Mouse (Mus musculus): Measurements from ENCODE around the gene Mfsd11. TPM values are rescaled to one million over a fixed set of nuclear protein-coding genes. Genes with fewer than 3 reads are reported as not detected.

The Mfsd11 gene
- total RNA-seq, 1 experiment = 26.5 TPM

- no peak overlapping the region for H3K4me3 ChIP-seq (ENCODE audit: insufficient read depth in 1 of 2, low read depth in 1 of 2, low read length in 2 of 2, poor library complexity in 1 of 2, severe bottlenecking in 1 of 2)
- DNase-seq (ENCODE audit: low read depth, low spot score) = no peak
- in situ Hi-C loops (cut with MboI; ENCODE audit: low sequenced_read_pairs in 2 of 2, unreplicated experiment in 2 of 2) = no loop called here
- no peak overlapping the region for H3K9ac ChIP-seq (ENCODE audit: insufficient read depth, low read depth, low read length, poor library complexity, severe bottlenecking)
- H3K27ac ChIP-seq (ENCODE audit: insufficient read depth, low read depth, low read length, poor library complexity, severe bottlenecking) = no peak overlapping the region
- TF ChIP-seq HCFC1 (IDR thresholded peaks at IDR 0.05; ENCODE audit: borderline replicate concordance, insufficient read depth, low read length) (no peak), ZNF384 (IDR thresholded peaks at IDR 0.05; ENCODE audit: low read depth, low read length) (no peak), CHD2 (IDR thresholded peaks at IDR 0.05; ENCODE audit: low read depth, low read length) (no peak), MAFK (IDR thresholded peaks at IDR 0.05; ENCODE audit: insufficient read depth, low read depth, low read length) (no peak), ZC3H11A (IDR thresholded peaks at IDR 0.05; ENCODE audit: borderline replicate concordance, low read depth, low read length) (no peak)
- peaks cover 60% of the 10 kb centered on the region for H3K36me3 ChIP-seq (ENCODE audit: control insufficient read depth, insufficient read depth, low read length, poor library complexity, severe bottlenecking)
- no peaks in the 10 kb centered on the region for H3K9me3 ChIP-seq (ENCODE audit: control insufficient read depth, insufficient read depth, low read depth, low read length)
- peaks cover 0 to 11% of the 10 kb centered on the region in 2 experiments; a peak in 1 of 4 replicates for H3K4me1 ChIP-seq (ENCODE audit: control insufficient read depth in 2 of 2, insufficient read depth in 2 of 2, low read length in 2 of 2, poor library complexity in 1 of 2)
Measured at GRCm38 (mm10) chr11:116836283-116836682, 16.0 kb upstream of the Mfsd11 start.

- H3K27ac ChIP-seq (ENCODE audit: insufficient read depth, low read depth, low read length, poor library complexity, severe bottlenecking) = no peak overlapping the region
- peaks cover 2 to 11% of the 10 kb centered on the region in 2 experiments; a peak in 1 of 4 replicates for H3K4me1 ChIP-seq (ENCODE audit: control insufficient read depth in 2 of 2, insufficient read depth in 2 of 2, low read length in 2 of 2, poor library complexity in 1 of 2)
- TF ChIP-seq ZNF384 (IDR thresholded peaks at IDR 0.05; ENCODE audit: low read depth, low read length) (no peak), MAFK (IDR thresholded peaks at IDR 0.05; ENCODE audit: insufficient read depth, low read depth, low read length) (no peak), ZC3H11A (IDR thresholded peaks at IDR 0.05; ENCODE audit: borderline replicate concordance, low read depth, low read length) (no peak), HCFC1 (IDR thresholded peaks at IDR 0.05; ENCODE audit: borderline replicate concordance, insufficient read depth, low read length) (no peak)
- H3K36me3 ChIP-seq (ENCODE audit: control insufficient read depth, insufficient read depth, low read length, poor library complexity, severe bottlenecking) = peaks cover 60% of the 10 kb centered on the region
- no peak overlapping the region for H3K4me3 ChIP-seq (ENCODE audit: insufficient read depth in 1 of 2, low read depth in 1 of 2, low read length in 2 of 2, poor library complexity in 1 of 2, severe bottlenecking in 1 of 2)
- in situ Hi-C loops (cut with MboI; ENCODE audit: low sequenced_read_pairs in 2 of 2, unreplicated experiment in 2 of 2) = no loop called here
- H3K9me3 ChIP-seq (ENCODE audit: control insufficient read depth, insufficient read depth, low read depth, low read length) = no peaks in the 10 kb centered on the region
- DNase-seq (ENCODE audit: low read depth, low spot score) = no peak
- H3K9ac ChIP-seq (ENCODE audit: insufficient read depth, low read depth, low read length, poor library complexity, severe bottlenecking) = no peak overlapping the region
Measured at GRCm38 (mm10) chr11:116837441-116837840, 14.8 kb upstream of the Mfsd11 start.

- H3K9ac ChIP-seq (ENCODE audit: insufficient read depth, low read depth, low read length, poor library complexity, severe bottlenecking) = no peak overlapping the region
- H3K9me3 ChIP-seq (ENCODE audit: control insufficient read depth, insufficient read depth, low read depth, low read length) = no peaks in the 10 kb centered on the region
- no peak overlapping the region for H3K4me3 ChIP-seq (ENCODE audit: insufficient read depth in 1 of 2, low read depth in 1 of 2, low read length in 2 of 2, poor library complexity in 1 of 2, severe bottlenecking in 1 of 2)
- in situ Hi-C loops (cut with MboI; ENCODE audit: low sequenced_read_pairs in 2 of 2, unreplicated experiment in 2 of 2) = no loop called here
- no peak for DNase-seq (ENCODE audit: low read depth, low spot score)
- peaks cover 2 to 11% of the 10 kb centered on the region in 2 experiments; a peak in 1 of 4 replicates for H3K4me1 ChIP-seq (ENCODE audit: control insufficient read depth in 2 of 2, insufficient read depth in 2 of 2, low read length in 2 of 2, poor library complexity in 1 of 2)
- TF ChIP-seq CHD2 (IDR thresholded peaks at IDR 0.05; ENCODE audit: low read depth, low read length) (no peak), HCFC1 (IDR thresholded peaks at IDR 0.05; ENCODE audit: borderline replicate concordance, insufficient read depth, low read length) (no peak), ZC3H11A (IDR thresholded peaks at IDR 0.05; ENCODE audit: borderline replicate concordance, low read depth, low read length) (no peak), ZNF384 (IDR thresholded peaks at IDR 0.05; ENCODE audit: low read depth, low read length) (no peak), MAFK (IDR thresholded peaks at IDR 0.05; ENCODE audit: insufficient read depth, low read depth, low read length) (no peak)
- H3K36me3 ChIP-seq (ENCODE audit: control insufficient read depth, insufficient read depth, low read length, poor library complexity, severe bottlenecking) = peaks cover 58% of the 10 kb centered on the region
- H3K27ac ChIP-seq (ENCODE audit: insufficient read depth, low read depth, low read length, poor library complexity, severe bottlenecking) = no peak overlapping the region
Measured at GRCm38 (mm10) chr11:116838936-116839335, 13.3 kb upstream of the Mfsd11 start.

GRCm38 (mm10) chr11:116839601-116840000, 12.6 kb upstream of the Mfsd11 start:
- Histone ChIP-seq H3K9ac (ENCODE audit: insufficient read depth, low read depth, low read length, poor library complexity, severe bottlenecking) (no peak overlapping the region), H3K36me3 (ENCODE audit: control insufficient read depth, insufficient read depth, low read length, poor library complexity, severe bottlenecking) (peaks cover 52% of the 10 kb centered on the region), H3K4me3 (ENCODE audit: insufficient read depth in 1 of 2, low read depth in 1 of 2, low read length in 2 of 2, poor library complexity in 1 of 2, severe bottlenecking in 1 of 2) (no peak overlapping the region)

GRCm38 (mm10) chr11:116840748-116841147, 11.5 kb upstream of the Mfsd11 start:
- Histone ChIP-seq H3K36me3 (ENCODE audit: control insufficient read depth, insufficient read depth, low read length, poor library complexity, severe bottlenecking) (peaks cover 46% of the 10 kb centered on the region), H3K4me3 (ENCODE audit: insufficient read depth in 1 of 2, low read depth in 1 of 2, low read length in 2 of 2, poor library complexity in 1 of 2, severe bottlenecking in 1 of 2) (peak overlapping the region in 1 of 2 experiments; percentile 7; a peak in 1 of 4 replicates), H3K4me1 (ENCODE audit: control insufficient read depth in 2 of 2, insufficient read depth in 2 of 2, low read length in 2 of 2, poor library complexity in 1 of 2) (peaks cover 2 to 11% of the 10 kb centered on the region in 2 experiments; a peak in 1 of 4 replicates), H3K9me3 (ENCODE audit: control insufficient read depth, insufficient read depth, low read depth, low read length) (no peaks in the 10 kb centered on the region), H3K9ac (ENCODE audit: insufficient read depth, low read depth, low read length, poor library complexity, severe bottlenecking) (peak overlapping the region; percentile 60; the same call in 1 of the 2 replicates), H3K27ac (ENCODE audit: insufficient read depth, low read depth, low read length, poor library complexity, severe bottlenecking) (no peak overlapping the region)
- TF ChIP-seq ZNF384 (IDR thresholded peaks at IDR 0.05; ENCODE audit: low read depth, low read length) (no peak), HCFC1 (IDR thresholded peaks at IDR 0.05; ENCODE audit: borderline replicate concordance, insufficient read depth, low read length) (no peak), MAFK (IDR thresholded peaks at IDR 0.05; ENCODE audit: insufficient read depth, low read depth, low read length) (no peak), ZC3H11A (IDR thresholded peaks at IDR 0.05; ENCODE audit: borderline replicate concordance, low read depth, low read length) (no peak), CHD2 (IDR thresholded peaks at IDR 0.05; ENCODE audit: low read depth, low read length) (no peak)
- no peak for DNase-seq (ENCODE audit: low read depth, low spot score)
- in situ Hi-C loops (cut with MboI; ENCODE audit: low sequenced_read_pairs in 2 of 2, unreplicated experiment in 2 of 2) = no loop called here

More at GRCm38 (mm10) chr11:116839601-116840000, 12.6 kb upstream of the Mfsd11 start:
- in situ Hi-C loops (cut with MboI; ENCODE audit: low sequenced_read_pairs in 2 of 2, unreplicated experiment in 2 of 2) = no loop called here
- DNase-seq (ENCODE audit: low read depth, low spot score) = no peak
- H3K9me3 ChIP-seq (ENCODE audit: control insufficient read depth, insufficient read depth, low read depth, low read length) = no peaks in the 10 kb centered on the region
- no peak for TF ChIP-seq ZC3H11A (IDR thresholded peaks at IDR 0.05; ENCODE audit: borderline replicate concordance, low read depth, low read length)
- peaks cover 2 to 11% of the 10 kb centered on the region in 2 experiments; a peak in 1 of 4 replicates for H3K4me1 ChIP-seq (ENCODE audit: control insufficient read depth in 2 of 2, insufficient read depth in 2 of 2, low read length in 2 of 2, poor library complexity in 1 of 2)
- no peak overlapping the region for H3K27ac ChIP-seq (ENCODE audit: insufficient read depth, low read depth, low read length, poor library complexity, severe bottlenecking)
